Mouse (Mus musculus) brain, embryonic 14.5 days (tissue): Measurements from ENCODE around the gene Adam11.

Experiments used
- CTCF ChIP-seq: fragments of 200-500 bp; IDR thresholded peaks from 2 replicates; pipeline ENCODE4 v1.5.1; 2012; ENCODE audit warnings: inconsistent platforms, mild to moderate bottlenecking, moderate library complexity, borderline replicate concordance; ENCODE audit not compliant: insufficient read depth, insufficient read length; ENCODE audit errors: extremely low read depth
- POLR2A ChIP-seq: fragments of 200-500 bp; IDR thresholded peaks from 2 replicates; pipeline ENCODE4 v1.6.1; 2012; ENCODE audit warnings: mild to moderate bottlenecking, inconsistent platforms, borderline replicate concordance; ENCODE audit not compliant: poor library complexity, insufficient read depth, insufficient read length, severe bottlenecking; ENCODE audit errors: extremely low read depth

DNA sequence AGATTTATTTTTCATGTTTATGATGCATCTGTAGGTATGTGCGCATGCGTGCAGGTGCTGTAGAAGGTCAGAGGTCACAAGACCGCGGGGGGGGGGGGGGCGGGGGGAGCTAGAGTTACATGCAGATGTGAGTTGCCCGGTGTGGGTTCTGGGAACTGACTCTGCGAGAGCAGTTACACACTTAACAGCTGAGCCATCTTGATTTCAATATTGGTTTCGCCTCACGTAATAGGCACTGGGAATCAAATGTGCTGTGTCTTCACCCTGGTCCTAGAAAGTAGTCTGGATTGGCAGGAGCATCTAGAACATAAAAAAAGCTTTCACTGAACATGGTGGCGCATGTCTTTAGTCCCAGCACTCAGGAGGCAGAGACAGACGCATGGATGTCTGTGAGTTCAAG lies 20.6 kb upstream of the Adam11 start:
- TF ChIP-seq CTCF (no peak), POLR2A (no peak)
